Mouse (Mus musculus) layer of hippocampus, adult 9-11 months (tissue): Measurements from ENCODE around the gene Ccng2.

Source experiments
- DNase-seq: peaks from one replicate; pipeline ENCODE4 v3.0.0; 2022

Ccng2 gene

GRCm38 (mm10) chr5:93266883-93267704 lies at the start of gene Ccng2:
Ccng2 (plus strand) TSS chr5:93267257.
- peak; percentile 99 for DNase-seq

- DNase-seq: no peak
Measured at GRCm38 (mm10) chr5:93218375-93218774, 48.7 kb upstream of the Ccng2 start.

- no peak for DNase-seq
Measured at GRCm38 (mm10) chr5:93221661-93222060, 45.4 kb upstream of the Ccng2 start.

GRCm38 (mm10) chr5:93224549-93224948 lies 42.5 kb upstream of the Ccng2 start:
- DNase-seq: no peak

GRCm38 (mm10) chr5:93227157-93227556 lies 39.9 kb upstream of the Ccng2 start:
- DNase-seq: no peak

- no peak for DNase-seq
Measured at GRCm38 (mm10) chr5:93229527-93229926, 37.5 kb upstream of the Ccng2 start.

GRCm38 (mm10) chr5:93231721-93232120 lies 35.3 kb upstream of the Ccng2 start:
- no peak for DNase-seq

GRCm38 (mm10) chr5:93232838-93233237 lies 34.2 kb upstream of the Ccng2 start:
- DNase-seq: no peak

- DNase-seq: peak; percentile 25
Measured at GRCm38 (mm10) chr5:93234130-93234529, 32.9 kb upstream of the Ccng2 start.

GRCm38 (mm10) chr5:93234605-93235004 lies 32.5 kb upstream of the Ccng2 start:
- no peak for DNase-seq

GRCm38 (mm10) chr5:93235888-93236287 lies 31.2 kb upstream of the Ccng2 start:
- peak; percentile 71 for DNase-seq

GRCm38 (mm10) chr5:93236541-93236940 lies 30.5 kb upstream of the Ccng2 start:
- no peak for DNase-seq

- DNase-seq: no peak
Measured at GRCm38 (mm10) chr5:93239590-93240544, 27.2 kb upstream of the Ccng2 start.

- no peak for DNase-seq
Measured at GRCm38 (mm10) chr5:93245280-93245679, 21.8 kb upstream of the Ccng2 start.

GRCm38 (mm10) chr5:93249940-93250578 lies 17.0 kb upstream of the Ccng2 start:
- no peak for DNase-seq

GRCm38 (mm10) chr5:93251001-93251760 lies 15.9 kb upstream of the Ccng2 start:
- no peak for DNase-seq

- DNase-seq: no peak
Measured at GRCm38 (mm10) chr5:93255759-93256265, 11.2 kb upstream of the Ccng2 start.

- DNase-seq: no peak
Measured at GRCm38 (mm10) chr5:93256820-93257405, 10.1 kb upstream of the Ccng2 start.

- no peak for DNase-seq
Measured at GRCm38 (mm10) chr5:93259349-93259748, 7.7 kb upstream of the Ccng2 start.

GRCm38 (mm10) chr5:93260983-93261382 lies 6.1 kb upstream of the Ccng2 start:
- peak; percentile 36 for DNase-seq

GRCm38 (mm10) chr5:93262751-93263150 lies 4.3 kb upstream of the Ccng2 start:
- DNase-seq: peak; percentile 31
